Mouse (Mus musculus): ENCODE measurements around the gene Pcsk5. TPM values are rescaled to one million over a fixed set of nuclear protein-coding genes. Genes with fewer than 3 reads are reported as not detected.
"Not testable (repeated sequence)": the region's sequence is repeated elsewhere in the genome, so short reads cannot be mapped to it uniquely, and the experiment has no call there.

Gene Pcsk5
- polyA plus RNA-seq, 2 experiments = 17.4 to 21.7 TPM

GRCm38 (mm10) chr19:17489866-17490141, 347.6 kb downstream of the Pcsk5 start:
- ATAC-seq (ENCODE audit: low FRiP score, low read depth) (no peak), DNase-seq (ENCODE audit: low spot score) (no peak)
- Histone ChIP-seq H3K4me3 (replicated peaks; ENCODE audit: low read length) (no peak overlapping the region), H3K9me3 (ENCODE audit: control insufficient read depth, low read length) (no peaks in the 10 kb centered on the region), H3K4me1 (ENCODE audit: control insufficient read depth, insufficient read depth, low read length) (no peaks in the 10 kb centered on the region), H3K4me2 (replicated peaks; ENCODE audit: low read depth, low read length, severe bottlenecking) (no peak overlapping the region), H3K36me3 (ENCODE audit: control insufficient read depth, insufficient read depth, low read length) (no peaks in the 10 kb centered on the region), H3K9ac (ENCODE audit: low read depth, low read length, severe bottlenecking) (no peak overlapping the region), H3K27me3 (ENCODE audit: control insufficient read depth, insufficient read depth, low read length) (no peaks in the 10 kb centered on the region), H3K27ac (replicated peaks; ENCODE audit: low read depth, low read length) (no peak overlapping the region)
- 61% methylated on average over 3 of the region's 3 CpGs for WGBS
- TF ChIP-seq POLR2A (IDR thresholded peaks at IDR 0.05; ENCODE audit: borderline replicate concordance, extremely low read depth, insufficient read depth, insufficient read length) = no peak

GRCm38 (mm10) chr19:17489041-17489865, 348.2 kb downstream of the Pcsk5 start:
- Histone ChIP-seq H3K27ac (replicated peaks; ENCODE audit: low read depth, low read length) (no peak overlapping the region), H3K27me3 (ENCODE audit: control insufficient read depth, insufficient read depth, low read length) (no peaks in the 10 kb centered on the region), H3K9ac (ENCODE audit: low read depth, low read length, severe bottlenecking) (no peak overlapping the region), H3K4me3 (replicated peaks; ENCODE audit: low read length) (no peak overlapping the region), H3K9me3 (ENCODE audit: control insufficient read depth, low read length) (no peaks in the 10 kb centered on the region), H3K4me1 (ENCODE audit: control insufficient read depth, insufficient read depth, low read length) (no peaks in the 10 kb centered on the region), H3K4me2 (replicated peaks; ENCODE audit: low read depth, low read length, severe bottlenecking) (no peak overlapping the region), H3K36me3 (ENCODE audit: control insufficient read depth, insufficient read depth, low read length) (no peaks in the 10 kb centered on the region)
- DNase-seq (ENCODE audit: low spot score) (no peak), ATAC-seq (ENCODE audit: low FRiP score, low read depth) (no peak)
- no peak for TF ChIP-seq POLR2A (IDR thresholded peaks at IDR 0.05; ENCODE audit: borderline replicate concordance, extremely low read depth, insufficient read depth, insufficient read length)
- 82% methylated on average over 17 of the region's 17 CpGs for WGBS

- no peak for ATAC-seq (ENCODE audit: low FRiP score, low read depth)
- Histone ChIP-seq H3K4me1 (ENCODE audit: control insufficient read depth, insufficient read depth, low read length) (no peaks in the 10 kb centered on the region), H3K27me3 (ENCODE audit: control insufficient read depth, insufficient read depth, low read length) (no peaks in the 10 kb centered on the region), H3K27ac (replicated peaks; ENCODE audit: low read depth, low read length) (no peak overlapping the region), H3K36me3 (ENCODE audit: control insufficient read depth, insufficient read depth, low read length) (no peaks in the 10 kb centered on the region), H3K4me2 (replicated peaks; ENCODE audit: low read depth, low read length, severe bottlenecking) (no peak overlapping the region), H3K9ac (ENCODE audit: low read depth, low read length, severe bottlenecking) (no peak overlapping the region), H3K9me3 (ENCODE audit: control insufficient read depth, low read length) (no peaks in the 10 kb centered on the region), H3K4me3 (replicated peaks; ENCODE audit: low read length) (no peak overlapping the region)
- TF ChIP-seq POLR2A (IDR thresholded peaks at IDR 0.05; ENCODE audit: borderline replicate concordance, extremely low read depth, insufficient read depth, insufficient read length) = no peak
- no peak for DNase-seq (ENCODE audit: low spot score)
- WGBS = 63% methylated on average over 6 of the region's 6 CpGs
Measured at GRCm38 (mm10) chr19:17482126-17482790, 355.2 kb downstream of the Pcsk5 start.

- Histone ChIP-seq H3K27ac (replicated peaks; ENCODE audit: low read depth, low read length) (no peak overlapping the region), H3K9ac (ENCODE audit: low read depth, low read length, severe bottlenecking) (no peak overlapping the region), H3K9me3 (ENCODE audit: control insufficient read depth, low read length) (no peaks in the 10 kb centered on the region), H3K4me1 (ENCODE audit: control insufficient read depth, insufficient read depth, low read length) (no peaks in the 10 kb centered on the region), H3K4me3 (replicated peaks; ENCODE audit: low read length) (no peak overlapping the region), H3K36me3 (ENCODE audit: control insufficient read depth, insufficient read depth, low read length) (no peaks in the 10 kb centered on the region), H3K27me3 (ENCODE audit: control insufficient read depth, insufficient read depth, low read length) (no peaks in the 10 kb centered on the region), H3K4me2 (replicated peaks; ENCODE audit: low read depth, low read length, severe bottlenecking) (no peak overlapping the region)
- no peak for ATAC-seq (ENCODE audit: low FRiP score, low read depth)
- no peak for DNase-seq (ENCODE audit: low spot score)
- TF ChIP-seq POLR2A (IDR thresholded peaks at IDR 0.05; ENCODE audit: borderline replicate concordance, extremely low read depth, insufficient read depth, insufficient read length) = no peak
- 91% methylated on average over 5 of the region's 5 CpGs for WGBS
Measured at GRCm38 (mm10) chr19:17479471-17479870, 358.0 kb downstream of the Pcsk5 start.

GRCm38 (mm10) chr19:17476021-17476420, 361.4 kb downstream of the Pcsk5 start:
- no peaks in the 10 kb centered on the region for H3K36me3 ChIP-seq (ENCODE audit: control insufficient read depth, insufficient read depth, low read length)
- DNase-seq (ENCODE audit: low spot score) (no peak), ATAC-seq (ENCODE audit: low FRiP score, low read depth) (no peak)
- H3K9me3 ChIP-seq (ENCODE audit: control insufficient read depth, low read length) = no peaks in the 10 kb centered on the region
- no peak overlapping the region for H3K4me2 ChIP-seq (replicated peaks; ENCODE audit: low read depth, low read length, severe bottlenecking)
- TF ChIP-seq POLR2A (IDR thresholded peaks at IDR 0.05; ENCODE audit: borderline replicate concordance, extremely low read depth, insufficient read depth, insufficient read length) = no peak
- no peak overlapping the region for H3K27ac ChIP-seq (replicated peaks; ENCODE audit: low read depth, low read length)
- H3K4me3 ChIP-seq (replicated peaks; ENCODE audit: low read length) = no peak overlapping the region
- peaks cover 5% of the 10 kb centered on the region; the same call in 1 of the 2 replicates for H3K4me1 ChIP-seq (ENCODE audit: control insufficient read depth, insufficient read depth, low read length)
- H3K27me3 ChIP-seq (ENCODE audit: control insufficient read depth, insufficient read depth, low read length) = no peaks in the 10 kb centered on the region
- 87% methylated on average over 5 of the region's 5 CpGs for WGBS
- H3K9ac ChIP-seq (ENCODE audit: low read depth, low read length, severe bottlenecking) = no peak overlapping the region

GRCm38 (mm10) chr19:17473138-17473537, 364.3 kb downstream of the Pcsk5 start:
- H3K9ac ChIP-seq (ENCODE audit: low read depth, low read length, severe bottlenecking); H3K4me1 ChIP-seq (ENCODE audit: control insufficient read depth, insufficient read depth, low read length); ATAC-seq (ENCODE audit: low FRiP score, low read depth); H3K4me2 ChIP-seq (replicated peaks; ENCODE audit: low read depth, low read length, severe bottlenecking); H3K36me3 ChIP-seq (ENCODE audit: control insufficient read depth, insufficient read depth, low read length); H3K9me3 ChIP-seq (ENCODE audit: control insufficient read depth, low read length); H3K27ac ChIP-seq (replicated peaks; ENCODE audit: low read depth, low read length); H3K4me3 ChIP-seq (replicated peaks; ENCODE audit: low read length); H3K27me3 ChIP-seq (ENCODE audit: control insufficient read depth, insufficient read depth, low read length); DNase-seq (ENCODE audit: low spot score): not testable (repeated sequence)
- WGBS = 88% methylated on average over 2 of the region's 2 CpGs
